In genomic region chr1:189817089-189817488, GRCm38 (mm10) we compare ENCODE assay signal across 12 mouse cellular contexts.
DNase-seq lines count a peak whose midpoint lies in the region; ATAC-seq and TF ChIP-seq lines count a peak whose summit lies in the region.
"Had no signal": no experiment of that assay in that cellular context is flagged by ENCODE, and none has a peak within 500 bp of the region (broad histone marks: within the 10 kb centered on the region; RNA-seq: fewer than 3 reads in every experiment).

No protein-coding gene starts in this region.

- H3K4me3 ChIP-seq in embryonic facial prominence, embryonic 12.5 days: no peak overlapping the region
- no peak overlapping the region for H3K4me3 ChIP-seq in embryonic facial prominence, embryonic 10.5 days
- no peak overlapping the region for H3K4me3 ChIP-seq in kidney, embryonic 14.5 days (ENCODE audit: low read length)
- no peak overlapping the region for H3K4me3 ChIP-seq in small intestine, adult 2 months (ENCODE audit: low read depth, low read length)
- H3K4me3 ChIP-seq in forebrain, embryonic 15.5 days: no peak overlapping the region
- H3K4me3 ChIP-seq: liver, embryonic 12.5 days; neural tube, embryonic 15.5 days had no signal

- TF ChIP-seq POLR2A in small intestine, adult 2 months (IDR thresholded peaks at IDR 0.05; ENCODE audit: low read depth, low read length): no peak

- DNase-seq in embryonic facial prominence, embryonic 10.5 days (ENCODE audit: low spot score): no peak
- DNase-seq in kidney, postnatal 10 days: no peak
- DNase-seq in T-cell, adult 2 months (ENCODE audit: low spot score): peak; percentile 12
- DNase-seq in cerebellum, postnatal 4 days (ENCODE audit: low spot score in 2 of 2): no peak
- DNase-seq: cerebellum, adult 2 months had no signal

- H3K27ac ChIP-seq in embryonic facial prominence, embryonic 12.5 days: 0 out of 2 replicates have a peak overlapping the region, but pooled peaks have one; percentile 13
- H3K27ac ChIP-seq in embryonic facial prominence, embryonic 10.5 days (replicated peaks): no peak overlapping the region
- peak overlapping the region; percentile 37; the same call in 1 of the 2 replicates for H3K27ac ChIP-seq in kidney, embryonic 14.5 days (ENCODE audit: low read depth, low read length)
- H3K27ac ChIP-seq in small intestine, adult 2 months (ENCODE audit: insufficient read depth, low read depth, low read length): 0 out of 2 replicates have a peak overlapping the region, but pooled peaks have one; percentile 18
- H3K27ac ChIP-seq in forebrain, embryonic 15.5 days (replicated peaks): no peak overlapping the region
- H3K27ac ChIP-seq: liver, embryonic 12.5 days; neural tube, embryonic 15.5 days had no signal

- no peak for ATAC-seq in embryonic facial prominence, embryonic 12.5 days (ENCODE audit: insufficient number of reproducible peaks, insufficient read depth, low FRiP score, low TSS enrichment)
- ATAC-seq in kidney, embryonic 14.5 days (ENCODE audit: low FRiP score, low TSS enrichment): no peak
- no peak for ATAC-seq in forebrain, embryonic 15.5 days (replicated peaks)
- ATAC-seq: inflammation-experienced regulatory T-cells, adult 6 months; liver, embryonic 12.5 days had no signal

- H3K4me2 ChIP-seq in embryonic facial prominence, embryonic 12.5 days (replicated peaks): no peak overlapping the region
- no peak overlapping the region for H3K4me2 ChIP-seq in kidney, embryonic 14.5 days (replicated peaks; ENCODE audit: low read depth, low read length)
- H3K4me2 ChIP-seq in forebrain, embryonic 15.5 days (replicated peaks): no peak overlapping the region
- H3K4me2 ChIP-seq: liver, embryonic 12.5 days; neural tube, embryonic 15.5 days had no signal

- H3K9me3 ChIP-seq in embryonic facial prominence, embryonic 12.5 days: no peaks in the 10 kb centered on the region
- H3K9me3 ChIP-seq in embryonic facial prominence, embryonic 10.5 days: no peaks in the 10 kb centered on the region
- H3K9me3 ChIP-seq in kidney, embryonic 14.5 days (ENCODE audit: control insufficient read depth, low read length): no peaks in the 10 kb centered on the region
- H3K9me3 ChIP-seq in forebrain, embryonic 15.5 days: no peaks in the 10 kb centered on the region
- H3K9me3 ChIP-seq: liver, embryonic 12.5 days; neural tube, embryonic 15.5 days had no signal

- H3K9ac ChIP-seq in embryonic facial prominence, embryonic 12.5 days: no peak overlapping the region
- no peak overlapping the region for H3K9ac ChIP-seq in kidney, embryonic 14.5 days (ENCODE audit: low read depth, low read length)
- H3K9ac ChIP-seq in forebrain, embryonic 15.5 days (replicated peaks): no peak overlapping the region
- H3K9ac ChIP-seq: liver, embryonic 12.5 days; neural tube, embryonic 15.5 days had no signal

- H3K36me3 ChIP-seq in embryonic facial prominence, embryonic 12.5 days: no peaks in the 10 kb centered on the region
- H3K36me3 ChIP-seq in embryonic facial prominence, embryonic 10.5 days (replicated peaks): no peaks in the 10 kb centered on the region
- H3K36me3 ChIP-seq in kidney, embryonic 14.5 days (ENCODE audit: control insufficient read depth, insufficient read depth, low read length): no peaks in the 10 kb centered on the region; the same call in 1 of the 2 replicates
- H3K36me3 ChIP-seq in small intestine, adult 2 months (ENCODE audit: control insufficient read depth, insufficient read depth, low read length): no peaks in the 10 kb centered on the region
- H3K36me3 ChIP-seq in forebrain, embryonic 15.5 days: no peaks in the 10 kb centered on the region
- H3K36me3 ChIP-seq: liver, embryonic 12.5 days; neural tube, embryonic 15.5 days had no signal

- H3K4me1 ChIP-seq in embryonic facial prominence, embryonic 12.5 days: peaks cover 4% of the 10 kb centered on the region; the same call in 1 of the 2 replicates
- H3K4me1 ChIP-seq in embryonic facial prominence, embryonic 10.5 days: peaks cover 30% of the 10 kb centered on the region
- peaks cover 21% of the 10 kb centered on the region; the same call in 1 of the 2 replicates for H3K4me1 ChIP-seq in kidney, embryonic 14.5 days (ENCODE audit: control insufficient read depth, insufficient read depth, low read length)
- H3K4me1 ChIP-seq in small intestine, adult 2 months (ENCODE audit: control insufficient read depth, insufficient read depth, insufficient read length, low read length): peaks cover 14% of the 10 kb centered on the region; the same call in 1 of the 2 replicates
- H3K4me1 ChIP-seq in forebrain, embryonic 15.5 days: no peaks in the 10 kb centered on the region
- H3K4me1 ChIP-seq: neural tube, embryonic 15.5 days had no signal

- no peaks in the 10 kb centered on the region for H3K27me3 ChIP-seq in embryonic facial prominence, embryonic 12.5 days
- no peaks in the 10 kb centered on the region for H3K27me3 ChIP-seq in embryonic facial prominence, embryonic 10.5 days (replicated peaks; ENCODE audit: low read depth, poor library complexity, severe bottlenecking)
- no peaks in the 10 kb centered on the region for H3K27me3 ChIP-seq in kidney, embryonic 14.5 days (ENCODE audit: control insufficient read depth, insufficient read depth, low read length)
- H3K27me3 ChIP-seq in small intestine, adult 2 months (ENCODE audit: control insufficient read depth, insufficient read depth, low read length): no peaks in the 10 kb centered on the region
- H3K27me3 ChIP-seq in forebrain, embryonic 15.5 days: no peaks in the 10 kb centered on the region
- H3K27me3 ChIP-seq: neural tube, embryonic 15.5 days had no signal

- TF ChIP-seq CTCF in small intestine, adult 2 months (IDR thresholded peaks at IDR 0.05; ENCODE audit: extremely low read depth, insufficient read length, insufficient replicate concordance, low read depth, low read length): no peak

- WGBS in embryonic facial prominence, embryonic 12.5 days: 85% methylated on average over 8 of the region's 8 CpGs
- WGBS in embryonic facial prominence, embryonic 10.5 days: 87% methylated on average over 8 of the region's 8 CpGs
- WGBS in kidney, embryonic 14.5 days: 84% methylated on average over 8 of the region's 8 CpGs
- WGBS in small intestine, adult 2 months: 75% methylated on average over 8 of the region's 8 CpGs
- 90% methylated on average over 8 of the region's 8 CpGs for WGBS in forebrain, embryonic 15.5 days

Comparison
In these comparisons a context has a peak if more than half of its experiments do, and no peak if none do; other contexts are left out.
1. H3K27ac ChIP-seq: peak in embryonic facial prominence, embryonic 12.5 days (single experiment), kidney, embryonic 14.5 days (single experiment) and small intestine, adult 2 months (single experiment); none in embryonic facial prominence, embryonic 10.5 days (single experiment) and forebrain, embryonic 15.5 days (single experiment).